Mouse (Mus musculus) thymus, adult 2 months (tissue): ENCODE results near the gene Pym1.

Experiments
- CTCF ChIP-seq: fragments of 200-500 bp; IDR thresholded peaks from 2 replicates; pipeline ENCODE4 v1.5.1; 2012; ENCODE audit warnings: mild to moderate bottlenecking, control low read depth, low read length, moderate library complexity, borderline replicate concordance; ENCODE audit not compliant: control insufficient read depth, poor library complexity, insufficient read depth; ENCODE audit errors: extremely low read depth
- POLR2A ChIP-seq: fragments of 200-500 bp; IDR thresholded peaks from 2 replicates; pipeline ENCODE4 v1.6.1; 2012; ENCODE audit warnings: mild to moderate bottlenecking, low read length, control low read depth, moderate library complexity; ENCODE audit not compliant: control insufficient read depth, poor library complexity, insufficient read depth; ENCODE audit errors: extremely low read depth

DNA sequence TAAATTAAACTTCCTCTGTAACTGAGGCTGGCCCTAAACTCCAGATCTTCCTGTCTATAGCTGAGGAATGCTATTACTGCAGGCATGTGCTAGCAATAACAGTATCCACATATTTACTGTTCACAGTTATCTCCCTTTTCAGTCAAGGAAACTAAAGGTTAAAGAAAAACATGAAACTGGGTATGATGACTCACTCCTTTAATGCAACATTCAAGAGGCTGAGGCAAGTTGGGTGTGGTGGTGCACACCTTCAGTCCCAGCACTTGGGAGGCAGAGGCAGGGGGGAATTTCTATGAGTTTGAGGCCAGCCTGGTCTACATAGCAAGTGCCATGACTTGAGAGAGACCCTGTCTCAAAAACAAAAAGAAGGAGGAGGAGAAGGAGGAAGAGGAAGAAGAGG is 15.7 kb upstream of the Pym1 start:
- no peak for TF ChIP-seq POLR2A
- no peak for TF ChIP-seq CTCF
